Mouse (Mus musculus) MEL (cell line): Measurements from ENCODE around the gene Fbxw21.

Experiments
- BHLHE40 ChIP-seq: IDR thresholded peaks from 2 replicates; pipeline ENCODE4 v1.6.1; 2012; ENCODE audit warnings: low read depth, mild to moderate bottlenecking, inconsistent platforms, low read length, improper control_type of control experiment, borderline replicate concordance
- CTCF ChIP-seq, 3 experiments: IDR thresholded peaks in 2 of 3; conservative IDR thresholded peaks in 1 of 3; 2 replicates each; pipeline ENCODE4 v1.5.1; 2011 to 2012; ENCODE audit warnings: low read length in 3 of 3, low read depth in 2 of 3, mild to moderate bottlenecking in 2 of 3, improper control_type of control experiment in 1 of 3, inconsistent platforms in 1 of 3, mixed read lengths in 1 of 3, moderate library complexity in 1 of 3; ENCODE audit not compliant: control insufficient read depth in 1 of 3, insufficient read depth in 1 of 3, poor library complexity in 1 of 3, severe bottlenecking in 1 of 3
- POLR2A ChIP-seq, 2 experiments: IDR thresholded peaks; 2 replicates each; pipeline ENCODE4 v1.6.1; 2011 to 2012; ENCODE audit warnings: low read length in 2 of 2, mild to moderate bottlenecking in 2 of 2, control low read depth in 1 of 2, improper control_type of control experiment in 1 of 2, low read depth in 1 of 2, moderate library complexity in 1 of 2; ENCODE audit not compliant: control insufficient read depth in 1 of 2, insufficient read depth in 1 of 2, poor library complexity in 1 of 2
- RAD21 ChIP-seq: IDR thresholded peaks from 2 replicates; pipeline ENCODE4 v1.6.1; 2011; ENCODE audit warnings: mild to moderate bottlenecking, low read depth, low read length, improper control_type of control experiment
- TCF12 ChIP-seq: IDR thresholded peaks from 2 replicates; pipeline ENCODE4 v1.6.1; 2014; ENCODE audit warnings: low read depth, mild to moderate bottlenecking, inconsistent platforms, low read length, improper control_type of control experiment, moderate library complexity
- ZNF384 ChIP-seq: IDR thresholded peaks from 2 replicates; pipeline ENCODE4 v1.6.1; 2012; ENCODE audit warnings: low read depth, mild to moderate bottlenecking, inconsistent platforms, low read length, improper control_type of control experiment

DNA sequence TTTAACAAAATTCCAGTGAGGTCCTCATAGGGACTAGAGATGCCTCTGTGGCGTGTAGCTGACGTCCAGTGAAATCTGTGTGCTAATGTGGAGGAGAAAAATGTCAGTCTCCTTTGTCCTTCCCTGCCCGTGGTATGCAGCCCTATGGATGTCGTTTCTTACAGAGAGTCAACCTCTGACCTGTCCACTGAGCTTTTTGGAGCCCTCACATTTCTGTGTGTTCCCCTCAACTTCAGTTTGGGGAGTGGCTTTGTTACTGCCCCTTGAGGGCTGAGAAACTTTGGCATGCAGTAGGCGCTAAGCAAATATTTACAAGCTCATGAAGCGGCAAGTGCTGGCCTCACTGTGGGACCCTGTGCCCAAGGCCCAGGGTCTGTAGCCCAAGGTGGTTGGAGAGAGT, 64.5 kb downstream of the Fbxw21 start:
- TF ChIP-seq ZNF384 = no peak
- TF ChIP-seq CTCF (IDR thresholded peaks at IDR 0.05 in 2 of 3, conservative IDR thresholded peaks at IDR 0.05 in 1 of 3; ENCODE audit: control insufficient read depth in 1 of 3, insufficient read depth in 1 of 3, low read depth in 2 of 3, low read length in 3 of 3, poor library complexity in 1 of 3, severe bottlenecking in 1 of 3) = no peak
- TF ChIP-seq RAD21 = no peak
- TF ChIP-seq BHLHE40 = no peak
- TF ChIP-seq POLR2A (IDR thresholded peaks at IDR 0.05; ENCODE audit: control insufficient read depth in 1 of 2, insufficient read depth in 1 of 2, low read depth in 1 of 2, low read length in 2 of 2, poor library complexity in 1 of 2) = no peak
- TF ChIP-seq TCF12 = no peak
